Mouse (Mus musculus) midbrain, embryonic 13.5 days (tissue): ENCODE measurements around the gene Wdr54. TPM values are rescaled to one million over a fixed set of nuclear protein-coding genes. Genes with fewer than 3 reads are reported as not detected.

ENCODE experiments used
- ATAC-seq: fragments of 200-750 bp; cut with Nextera tagmentation; 2 replicates; pipeline ENCODE4 v1.8.0; 2017; ENCODE audit warnings: mild to moderate bottlenecking, moderate TSS enrichment, moderate library complexity
- H3K27ac ChIP-seq: fragments of 300-500 bp; sonication (generic); 2 replicates; pipeline ENCODE4 v1.5.1; 2015; ENCODE audit warnings: inconsistent platforms, mild to moderate bottlenecking, moderate library complexity
- H3K27me3 ChIP-seq: fragments of 300-500 bp; sonication (generic); 2 replicates; pipeline ENCODE4 v1.6.1; 2015; ENCODE audit warnings: mild to moderate bottlenecking, inconsistent platforms
- H3K36me3 ChIP-seq: fragments of 300-500 bp; sonication (generic); 2 replicates; pipeline ENCODE4 v1.6.1; 2015; ENCODE audit warnings: mild to moderate bottlenecking, inconsistent platforms
- H3K4me1 ChIP-seq: fragments of 300-500 bp; sonication (generic); replicated peaks from 2 replicates; pipeline ENCODE4 v1.6.1; 2015; ENCODE audit warnings: inconsistent platforms
- H3K4me2 ChIP-seq: fragments of 300-500 bp; sonication (generic); replicated peaks from 2 replicates; pipeline ENCODE4 v1.6.1; 2015; ENCODE audit warnings: moderate library complexity, mild to moderate bottlenecking, inconsistent platforms
- H3K4me3 ChIP-seq: fragments of 300-500 bp; sonication (generic); replicated peaks from 2 replicates; pipeline ENCODE4 v1.5.1; 2015; ENCODE audit warnings: mild to moderate bottlenecking, inconsistent platforms
- H3K9ac ChIP-seq: fragments of 300-500 bp; sonication (generic); replicated peaks from 2 replicates; pipeline ENCODE4 v1.6.1; 2015; ENCODE audit warnings: mild to moderate bottlenecking, inconsistent platforms
- H3K9me3 ChIP-seq: fragments of 300-500 bp; sonication (generic); 2 replicates; pipeline ENCODE4 v1.6.1; 2016; ENCODE audit warnings: mild to moderate bottlenecking, inconsistent platforms
- WGBS: fragments of 180-500 bp; shearing (Covaris S2); methylation state at CpG from one replicate; pipeline ENCODE4 v1.1.7; 2015; 5-methylcytosine and 5-hydroxymethylcytosine counted together
- polyA plus RNA-seq: library from polyadenylated mRNA; unstranded; fragments of >200 nt; fragmentation: Nextera tagmentation; extraction: Ambion mirVana; gene quantifications from 2 replicates; pipeline ENCODE4 v1.2.1, GENCODE M21; 2015

Gene Wdr54
- polyA plus RNA-seq, 1 experiment from 2014 or later, result 16.1 TPM

DNA sequence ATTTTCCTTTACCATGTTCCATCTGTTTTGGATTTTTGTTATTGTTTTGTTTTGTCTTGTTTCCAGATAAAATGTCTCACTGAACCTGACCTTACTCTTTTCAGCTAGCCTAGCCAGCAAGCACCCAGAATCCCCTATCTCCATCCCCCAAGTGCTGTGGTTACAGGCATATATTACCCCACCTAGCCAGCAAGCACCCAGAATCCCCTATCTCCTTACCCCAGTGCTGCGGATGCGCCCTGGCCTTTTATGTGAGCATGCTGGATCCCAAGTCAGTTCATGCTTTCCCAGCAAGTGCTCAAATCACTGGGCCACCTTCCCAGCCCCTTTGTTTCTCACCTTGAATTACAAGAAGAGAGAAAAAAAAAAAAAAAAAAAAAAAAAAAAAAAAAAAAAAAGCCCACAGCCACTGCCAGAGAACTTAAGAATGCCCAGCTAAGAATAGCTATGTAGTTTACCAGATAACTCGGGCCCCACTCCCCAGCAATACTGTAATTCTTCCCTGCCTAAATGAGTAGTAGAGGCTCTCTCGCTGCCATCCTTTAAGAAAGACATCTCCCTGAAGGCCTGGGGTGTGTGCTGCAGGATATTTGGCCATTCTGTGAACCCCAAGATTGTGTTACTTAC lies 44.6 kb downstream of the Wdr54 start:
- Histone ChIP-seq H3K4me3 (no peak overlapping the region), H3K36me3 (peaks cover 12% of the 10 kb centered on the region), H3K9ac (no peak overlapping the region), H3K4me1 (peaks cover 44% of the 10 kb centered on the region), H3K9me3 (no peaks in the 10 kb centered on the region), H3K4me2 (no peak overlapping the region), H3K27ac (no peak overlapping the region), H3K27me3 (no peaks in the 10 kb centered on the region)
- 91% methylated on average over 4 of the region's 4 CpGs for WGBS
- no peak for ATAC-seq

DNA sequence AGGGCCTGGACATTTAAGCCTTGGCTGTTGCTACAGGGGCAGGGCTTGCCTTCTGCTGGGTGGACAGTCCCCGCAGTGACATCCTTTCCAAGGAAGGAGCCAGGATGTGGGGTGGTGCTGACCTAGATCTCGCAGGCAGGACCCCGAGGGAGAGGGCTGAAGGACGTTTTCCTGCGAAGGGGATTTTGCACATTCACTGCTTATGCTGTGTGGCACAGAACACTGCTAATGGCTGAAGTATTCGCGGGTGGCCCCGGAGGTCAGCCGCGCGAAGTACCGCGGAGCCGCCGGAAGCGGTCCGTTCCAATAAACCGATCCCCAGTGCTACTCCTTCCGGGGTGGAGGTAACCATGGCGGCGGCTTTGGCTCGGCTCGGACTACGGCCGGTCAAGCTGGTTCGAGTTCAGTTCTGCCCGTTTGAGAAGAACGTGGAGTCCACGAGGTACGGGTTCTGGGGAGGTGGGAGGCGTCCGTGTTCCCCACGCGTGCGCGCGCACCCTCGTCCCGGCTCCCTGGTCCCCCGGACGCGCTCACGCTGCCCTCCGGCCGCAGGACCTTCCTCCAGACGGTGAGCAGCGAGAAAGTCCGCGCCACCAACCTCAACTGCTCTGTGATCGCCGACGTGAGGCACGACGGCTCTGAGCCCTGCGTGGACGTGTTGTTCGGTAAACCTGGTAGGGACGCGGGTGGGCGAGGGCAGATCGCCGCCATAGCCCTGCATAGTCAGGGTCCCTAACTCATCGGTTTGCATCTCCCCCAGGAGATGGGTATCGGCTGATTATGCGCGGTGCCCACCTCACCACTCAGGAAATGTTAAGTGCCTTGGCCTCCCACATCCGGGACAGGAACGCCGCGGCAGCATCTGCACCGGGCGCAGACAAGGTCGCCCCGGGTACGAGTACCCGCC lies 47.2 kb downstream of the Wdr54 start, which contains the start of gene Mrpl53:
Gene Mrpl53 (plus strand): TSS at position 279 of the 907 bp plus-strand sequence.
- H3K4me2 ChIP-seq, result peak within 1 kb of the TSS; percentile 82
- no peaks in the 10 kb centered on the region for H3K9me3 ChIP-seq
- peak within 1 kb of the TSS; percentile 88 for H3K9ac ChIP-seq
- H3K27ac ChIP-seq, result peak within 1 kb of the TSS; percentile 86
- H3K36me3 ChIP-seq, result peaks cover 23% of the 10 kb centered on the region
- H3K27me3 ChIP-seq, result no peaks in the 10 kb centered on the region
- H3K4me3 ChIP-seq, result peak within 1 kb of the TSS; percentile 87
- under 1% methylated on average over 76 of the region's 76 CpGs for WGBS
- peaks cover 27% of the 10 kb centered on the region for H3K4me1 ChIP-seq
- ATAC-seq, result peak; percentile 93

DNA sequence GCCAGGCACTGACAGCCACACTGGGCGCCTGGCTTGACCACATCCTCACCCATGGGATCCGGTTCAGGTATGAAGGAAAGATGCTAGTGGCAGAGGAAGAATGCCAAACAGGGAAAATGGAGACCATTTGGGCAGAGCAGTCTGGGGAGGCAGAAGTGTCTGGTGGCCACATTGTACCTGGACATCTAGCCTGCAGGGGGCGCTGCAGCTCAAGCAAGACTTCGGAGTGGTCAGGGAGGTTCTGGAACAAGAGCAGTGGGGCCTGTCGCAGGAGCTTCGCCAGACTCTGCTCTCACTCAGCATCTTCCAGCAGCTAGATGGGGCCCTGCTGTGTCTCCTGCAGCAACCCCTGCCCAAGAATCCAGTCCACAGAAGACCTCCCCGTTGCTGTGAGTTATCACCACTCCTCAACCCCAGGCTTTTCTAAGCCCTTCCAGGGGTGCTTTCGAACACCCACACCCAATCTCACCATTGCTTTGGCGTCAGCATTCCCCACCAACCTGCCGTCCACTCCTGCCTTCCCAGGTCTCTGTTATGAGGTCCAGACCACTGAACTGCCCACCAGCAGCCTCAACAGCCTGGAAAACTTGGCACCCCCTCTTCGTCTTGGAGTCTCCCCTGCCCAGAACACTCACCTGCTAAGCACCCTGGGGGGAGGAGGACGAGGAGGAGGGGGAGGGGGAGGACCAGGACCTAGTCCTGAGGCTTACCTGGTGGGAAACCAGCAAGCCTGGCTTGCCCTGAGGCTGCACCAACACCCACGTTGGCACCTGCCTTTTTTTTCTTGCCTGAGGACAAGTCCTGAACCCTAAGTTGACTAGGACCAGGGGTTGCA lies 48.4 kb downstream of the Wdr54 start:
- 30% methylated on average over 13 of the region's 13 CpGs for WGBS
- Histone ChIP-seq H3K4me1 (peaks cover 36% of the 10 kb centered on the region), H3K36me3 (peaks cover 23% of the 10 kb centered on the region), H3K4me2 (peak overlapping the region; percentile 82), H3K27me3 (0 out of 2 replicates have a peak, but pooled peaks cover 4% of the 10 kb centered on the region), H3K9ac (peak overlapping the region; percentile 88; the same call in 1 of the 2 replicates), H3K27ac (peak overlapping the region; percentile 86; the same call in 1 of the 2 replicates), H3K9me3 (no peaks in the 10 kb centered on the region), H3K4me3 (peak overlapping the region; percentile 87)
- ATAC-seq, result peak; percentile 22; the same call in 1 of the 2 replicates

DNA sequence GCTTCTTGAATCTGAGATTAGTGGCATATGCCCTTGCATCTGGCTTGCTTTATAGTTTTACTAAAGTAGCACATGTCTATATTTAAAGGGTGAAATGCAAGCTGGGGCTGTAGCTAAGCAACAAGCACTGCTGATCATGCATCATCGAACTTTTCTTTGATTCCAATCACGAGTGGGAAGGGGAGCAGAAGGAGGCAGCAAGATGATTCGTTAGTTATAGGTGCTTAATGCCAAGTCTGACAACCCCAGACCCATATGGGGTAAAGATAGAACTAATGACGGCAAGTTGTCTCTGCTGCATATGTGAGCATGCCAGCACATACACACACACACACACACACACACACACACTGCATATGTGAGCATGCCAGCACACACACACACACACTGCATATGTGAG lies 52.0 kb downstream of the Wdr54 start:
- H3K27me3 ChIP-seq, result peaks cover 9% of the 10 kb centered on the region
- 74% methylated on average over 4 of the region's 4 CpGs for WGBS
- no peak overlapping the region for H3K4me2 ChIP-seq
- H3K27ac ChIP-seq, result no peak overlapping the region
- no peak for ATAC-seq
- no peak overlapping the region for H3K9ac ChIP-seq
- H3K4me1 ChIP-seq, result peaks cover 35% of the 10 kb centered on the region
- peaks cover 19% of the 10 kb centered on the region for H3K36me3 ChIP-seq
- H3K9me3 ChIP-seq, result no peaks in the 10 kb centered on the region
- H3K4me3 ChIP-seq, result no peak overlapping the region

DNA sequence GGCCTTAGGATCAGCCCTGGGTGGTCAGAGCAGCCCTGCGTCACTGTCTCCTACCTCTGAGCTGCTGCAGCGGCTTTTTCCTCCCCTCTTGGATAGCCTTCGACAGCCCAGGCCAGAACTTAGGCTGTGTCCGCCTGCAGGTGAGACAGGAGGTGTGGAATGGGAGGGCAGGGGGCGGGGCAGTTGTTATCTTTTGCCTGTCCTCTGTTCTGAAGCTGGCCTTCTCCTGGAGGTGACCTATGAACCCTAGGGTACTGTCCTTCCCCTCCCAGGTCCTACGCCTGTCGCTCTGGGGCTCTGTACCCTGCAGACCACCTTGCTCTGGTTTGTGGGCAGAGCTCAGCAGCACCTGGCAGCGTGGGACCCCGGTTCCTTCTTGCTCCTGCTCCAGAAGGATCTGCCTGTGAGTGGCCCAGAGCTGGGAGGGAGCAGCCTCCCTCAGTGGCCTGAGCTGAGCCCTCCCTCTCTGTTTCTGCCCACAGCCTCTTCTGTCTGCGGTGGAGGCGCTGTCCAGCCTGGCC lies 53.0 kb downstream of the Wdr54 start:
- WGBS, result 45% methylated on average over 11 of the region's 11 CpGs
- Histone ChIP-seq H3K36me3 (peaks cover 19% of the 10 kb centered on the region), H3K27ac (no peak overlapping the region), H3K4me3 (peak overlapping the region; percentile 73), H3K4me1 (peaks cover 29% of the 10 kb centered on the region), H3K9me3 (no peaks in the 10 kb centered on the region), H3K9ac (peak overlapping the region; percentile 81), H3K27me3 (peaks cover 13% of the 10 kb centered on the region), H3K4me2 (peak overlapping the region; percentile 94)
- ATAC-seq, result no peak

DNA sequence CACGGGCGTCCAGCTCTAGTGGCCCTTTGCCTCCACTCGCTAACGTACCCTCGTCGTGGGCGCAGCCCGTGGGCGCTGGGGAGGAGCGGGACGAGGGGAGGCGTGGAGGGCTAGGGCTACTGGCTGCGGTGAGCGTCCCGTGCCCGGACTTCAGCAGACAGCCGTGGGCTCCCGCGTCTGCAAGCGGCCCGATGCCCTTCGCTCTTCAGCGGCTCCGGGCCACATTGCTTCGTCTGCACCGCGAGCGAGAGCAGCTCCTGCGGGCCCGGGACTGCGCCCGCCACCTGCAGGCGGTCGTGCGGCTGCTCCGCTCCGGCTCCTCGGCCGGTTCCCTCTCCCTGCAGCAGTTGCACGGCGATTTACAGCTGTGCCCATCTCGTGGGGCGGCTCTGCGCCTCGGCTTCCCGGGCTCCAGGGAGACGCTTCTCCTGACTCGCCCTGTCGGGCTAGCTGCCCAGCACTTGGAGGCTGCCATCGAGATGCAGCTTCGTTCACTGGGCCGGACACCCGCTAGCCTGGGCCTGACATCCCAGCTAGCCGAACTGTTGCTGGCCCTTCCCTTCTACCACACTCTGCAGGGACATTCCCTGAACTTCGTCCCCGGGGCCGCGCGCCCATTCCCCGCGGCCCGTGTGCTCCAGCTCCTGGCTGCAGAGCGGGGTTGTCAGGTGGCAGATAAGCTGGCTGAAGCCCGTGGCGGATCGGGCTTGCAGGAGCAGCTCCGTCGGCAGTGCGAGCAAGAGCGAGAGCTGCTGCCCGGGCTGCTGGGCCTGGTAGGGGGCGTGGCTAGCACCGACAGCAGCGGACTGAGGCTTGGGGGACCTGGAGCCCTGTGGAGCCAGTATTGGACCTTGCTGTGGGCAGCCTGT lies 54.3 kb downstream of the Wdr54 start:
- Histone ChIP-seq H3K36me3 (peaks cover 14% of the 10 kb centered on the region; the same call in 1 of the 2 replicates), H3K27ac (peak overlapping the region; percentile 87), H3K9me3 (no peaks in the 10 kb centered on the region), H3K27me3 (peaks cover 16% of the 10 kb centered on the region), H3K9ac (peak overlapping the region; percentile 81), H3K4me3 (peak overlapping the region; percentile 73), H3K4me1 (peaks cover 20% of the 10 kb centered on the region), H3K4me2 (peak overlapping the region; percentile 94)
- under 1% methylated on average over 68 of the region's 74 CpGs for WGBS
- ATAC-seq, result peak; percentile 80

DNA sequence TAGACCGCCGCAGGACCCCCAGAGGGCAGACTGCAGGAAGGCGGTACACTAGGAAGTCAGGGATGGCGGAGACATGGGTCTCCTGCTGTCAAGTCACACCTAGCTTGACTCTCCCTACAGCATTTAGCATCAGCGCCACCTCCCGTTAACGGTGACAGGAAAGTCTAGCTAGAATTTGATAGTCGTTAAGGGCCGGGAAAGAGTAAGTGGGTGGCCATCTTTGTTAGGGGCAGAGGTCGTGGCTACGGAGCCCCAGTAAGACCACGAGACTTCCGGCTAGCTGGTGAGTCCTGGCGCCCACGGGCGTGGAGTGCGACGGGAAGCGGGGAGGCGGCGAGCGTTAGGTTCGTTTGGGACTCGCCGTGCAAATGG lies 54.9 kb downstream of the Wdr54 start, which contains the start of the genes Ccdc142 and Gm42688:
Gene Ccdc142 (plus strand): TSS at position 286 of the 372 bp plus-strand sequence.
Gene Gm42688 (plus strand): TSS at position 302 of the 372 bp plus-strand sequence.
- ATAC-seq, result peak; percentile 83
- Histone ChIP-seq H3K27ac (peak within 1 kb of the TSS; percentile 87), H3K9me3 (no peaks in the 10 kb centered on the region), H3K9ac (peak within 1 kb of the TSS; percentile 81), H3K4me1 (peaks cover 20% of the 10 kb centered on the region), H3K36me3 (0 out of 2 replicates have a peak, but pooled peaks cover 9% of the 10 kb centered on the region), H3K4me2 (peak within 1 kb of the TSS; percentile 94), H3K4me3 (peak within 1 kb of the TSS; percentile 73), H3K27me3 (peaks cover 16% of the 10 kb centered on the region)
- WGBS, result under 1% methylated on average over 25 of the region's 25 CpGs

Other genes starting within 250 kb of the Wdr54 start
- gene Sema4f, start 216.6 kb downstream of the Wdr54 start, polyA plus RNA-seq, result 11.0 and 11.6 TPM in 2 replicates
- gene M1ap, start 209.5 kb downstream of the Wdr54 start, polyA plus RNA-seq, result not detected in 2 replicates
- 3.1 and 4.1 TPM in 2 replicates for gene Dok1, start 122.9 kb downstream of the Wdr54 start, polyA plus RNA-seq
- gene Loxl3, start 122.2 kb downstream of the Wdr54 start, polyA plus RNA-seq, result 4.7 and 6.2 TPM in 2 replicates
- 160 and 165 TPM in 2 replicates for gene Aup1, start 101.9 kb downstream of the Wdr54 start, polyA plus RNA-seq
- 62.4 and 65.3 TPM in 2 replicates for gene Htra2, start 101.1 kb downstream of the Wdr54 start, polyA plus RNA-seq
- gene Dqx1, start 98.6 kb downstream of the Wdr54 start, polyA plus RNA-seq, result 0.75 and 1.00 TPM in 2 replicates
- gene Tlx2, start 86.1 kb downstream of the Wdr54 start, polyA plus RNA-seq, result not detected in 2 replicates
- 52.6 and 53.4 TPM in 2 replicates for gene Pcgf1, start 78.5 kb downstream of the Wdr54 start, polyA plus RNA-seq
- not detected in 2 replicates for gene Lbx2, start 70.0 kb downstream of the Wdr54 start, polyA plus RNA-seq
- gene Ccdc142, start 54.8 kb downstream of the Wdr54 start, polyA plus RNA-seq, result 4.3 and 5.7 TPM in 2 replicates
- 3.7 and 5.0 TPM in 2 replicates for gene Gm42688, start 54.8 kb downstream of the Wdr54 start, polyA plus RNA-seq
- gene Mrpl53, start 47.4 kb downstream of the Wdr54 start, polyA plus RNA-seq, result 137 and 146 TPM in 2 replicates
- gene Mogs, start 40.9 kb downstream of the Wdr54 start, polyA plus RNA-seq, result 16.0 and 26.9 TPM in 2 replicates
- gene Wbp1, start 34.8 kb downstream of the Wdr54 start, polyA plus RNA-seq, result 228 and 253 TPM in 2 replicates
- 12.1 and 14.9 TPM in 2 replicates for gene Ino80b, start 31.0 kb downstream of the Wdr54 start, polyA plus RNA-seq
- 16.5 and 18.8 TPM in 2 replicates for gene Rtkn, start 20.9 kb downstream of the Wdr54 start, polyA plus RNA-seq
- gene 1700003E16Rik, start within 50 bp of the Wdr54 start, polyA plus RNA-seq, result 3.0 and 3.3 TPM in 2 replicates
- gene Dctn1, start 9.5 kb upstream of the Wdr54 start, polyA plus RNA-seq, result 127 and 140 TPM in 2 replicates
- 0.22 and 0.48 TPM in 2 replicates for gene Slc4a5, start 63.4 kb upstream of the Wdr54 start, polyA plus RNA-seq
- 26.5 and 26.6 TPM in 2 replicates for gene Mthfd2, start 169.5 kb upstream of the Wdr54 start, polyA plus RNA-seq
- 30.7 and 31.8 TPM in 2 replicates for gene Mob1a, start 169.6 kb upstream of the Wdr54 start, polyA plus RNA-seq
- 69.0 and 71.7 TPM in 2 replicates for gene Bola3, start 192.8 kb upstream of the Wdr54 start, polyA plus RNA-seq